In the genomic region with DNA sequence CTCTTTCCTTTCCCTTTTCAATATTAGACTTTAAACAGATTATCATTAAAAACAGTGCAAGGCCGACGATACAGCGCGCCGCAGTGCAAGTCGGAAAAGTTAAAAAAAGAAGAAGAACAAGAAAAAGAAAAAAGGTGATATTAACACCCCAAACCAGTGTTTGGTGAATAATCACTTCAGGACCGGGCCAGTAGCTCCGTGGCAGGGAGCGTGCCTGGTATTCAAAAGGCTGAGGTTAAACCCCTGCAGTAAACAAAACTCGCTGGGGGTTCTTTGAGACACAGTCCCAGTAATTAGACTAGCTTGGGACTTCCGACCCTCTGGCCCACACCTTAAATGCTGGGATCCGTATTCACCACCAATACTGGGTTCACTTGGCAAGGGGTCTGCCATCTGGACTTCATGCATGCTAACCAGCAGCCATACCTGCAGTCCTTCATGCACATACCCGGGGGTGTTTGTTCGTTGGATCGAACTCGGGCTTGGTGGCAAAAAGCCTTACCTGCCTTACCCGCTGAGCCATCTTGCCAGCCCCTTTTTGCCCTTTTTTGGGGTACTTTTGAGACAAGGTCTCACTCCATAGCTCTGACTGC, we compare ENCODE assay signal across 7 mouse cellular contexts. TPM values are rescaled to one million over a fixed set of nuclear protein-coding genes. Genes with fewer than 3 reads are reported as not detected.
A peak's percentile ranks its signal among the peaks of the same experiment; 100 is the strongest.
DNase-seq lines count a peak whose midpoint lies in the region; ATAC-seq lines count a peak whose summit lies in the region.

No protein-coding gene starts in this region.

- peak overlapping the region; percentile 93 for H3K4me3 ChIP-seq in megakaryocyte, embryonic 14.5 days (replicated peaks)
- no peak overlapping the region for H3K4me3 ChIP-seq in forebrain, embryonic 14.5 days (ENCODE audit: low read depth, low read length)
- peak overlapping the region; percentile 38 for H3K4me3 ChIP-seq in limb, embryonic 15.5 days
- H3K4me3 ChIP-seq in stomach, embryonic 16.5 days (replicated peaks; ENCODE audit: low read length) = peak overlapping the region; percentile 37

- no peak overlapping the region for H3K27ac ChIP-seq in forebrain, embryonic 14.5 days (ENCODE audit: low read depth, low read length)
- peak overlapping the region; percentile 80 for H3K27ac ChIP-seq in limb, embryonic 15.5 days
- H3K27ac ChIP-seq in stomach, embryonic 16.5 days (ENCODE audit: low read length) = peak overlapping the region; percentile 87

- peak overlapping the region; percentile 53 for H3K4me2 ChIP-seq in forebrain, embryonic 14.5 days (ENCODE audit: low read length)
- peak overlapping the region; percentile 84 for H3K4me2 ChIP-seq in limb, embryonic 15.5 days
- H3K4me2 ChIP-seq in stomach, embryonic 16.5 days (ENCODE audit: low read depth, low read length) = peak overlapping the region; percentile 57

- no peaks in the 10 kb centered on the region for H3K36me3 ChIP-seq in megakaryocyte, embryonic 14.5 days (replicated peaks; ENCODE audit: low read length)
- no peaks in the 10 kb centered on the region for H3K36me3 ChIP-seq in forebrain, embryonic 14.5 days (ENCODE audit: control insufficient read depth, insufficient read depth, low read length)
- H3K36me3 ChIP-seq in limb, embryonic 15.5 days = no peaks in the 10 kb centered on the region
- H3K36me3 ChIP-seq in stomach, embryonic 16.5 days (ENCODE audit: control insufficient read depth, insufficient read depth, low read length) = no peaks in the 10 kb centered on the region

- WGBS in forebrain, embryonic 14.5 days = 12% methylated on average over 17 of the region's 17 CpGs
- 19% methylated on average over 17 of the region's 17 CpGs for WGBS in limb, embryonic 15.5 days
- WGBS in stomach, embryonic 16.5 days = 22% methylated on average over 17 of the region's 17 CpGs

- DNase-seq in forebrain, embryonic 14.5 days (ENCODE audit: low spot score) = no peak
- DNase-seq in cerebellum, adult 9-10 months = no peak
- DNase-seq in adipocyte (ENCODE audit: low spot score) = no peak

- peak overlapping the region; percentile 3; the same call in 1 of the 2 replicates for H3K9ac ChIP-seq in forebrain, embryonic 14.5 days (ENCODE audit: low read length)
- 0 out of 2 replicates have a peak overlapping the region, but pooled peaks have one; percentile 26 for H3K9ac ChIP-seq in limb, embryonic 15.5 days
- peak overlapping the region; percentile 66 for H3K9ac ChIP-seq in stomach, embryonic 16.5 days (ENCODE audit: low read length)

- no peaks in the 10 kb centered on the region for H3K27me3 ChIP-seq in megakaryocyte, embryonic 14.5 days (replicated peaks)
- H3K27me3 ChIP-seq in forebrain, embryonic 14.5 days (replicated peaks; ENCODE audit: control insufficient read depth, insufficient read depth, low read length) = no peaks in the 10 kb centered on the region; the same call in 1 of the 2 replicates
- H3K27me3 ChIP-seq in limb, embryonic 15.5 days = no peaks in the 10 kb centered on the region
- no peaks in the 10 kb centered on the region for H3K27me3 ChIP-seq in stomach, embryonic 16.5 days (ENCODE audit: control insufficient read depth, insufficient read depth, low read length)

- no peak for ATAC-seq in megakaryocyte, adult 5-6 weeks (ENCODE audit: poor library complexity, severe bottlenecking)
- no peak for ATAC-seq in forebrain, embryonic 14.5 days
- ATAC-seq in limb, embryonic 15.5 days (ENCODE audit: insufficient number of reproducible peaks, low FRiP score, low TSS enrichment, low read depth) = no peak
- ATAC-seq in stomach, embryonic 16.5 days (ENCODE audit: insufficient read depth, low FRiP score) = no peak

- H3K9me3 ChIP-seq in megakaryocyte, embryonic 14.5 days = no peaks in the 10 kb centered on the region
- no peaks in the 10 kb centered on the region for H3K9me3 ChIP-seq in forebrain, embryonic 14.5 days (replicated peaks; ENCODE audit: control insufficient read depth, low read length)
- H3K9me3 ChIP-seq in limb, embryonic 15.5 days = no peaks in the 10 kb centered on the region
- H3K9me3 ChIP-seq in stomach, embryonic 16.5 days (replicated peaks; ENCODE audit: control insufficient read depth, low read length) = no peaks in the 10 kb centered on the region

- H3K4me1 ChIP-seq in megakaryocyte, embryonic 14.5 days = peaks cover 93% of the 10 kb centered on the region
- H3K4me1 ChIP-seq in forebrain, embryonic 14.5 days (ENCODE audit: control insufficient read depth, insufficient read depth, low read length) = peaks cover 10% of the 10 kb centered on the region
- peaks cover 36% of the 10 kb centered on the region for H3K4me1 ChIP-seq in limb, embryonic 15.5 days
- peaks cover 33% of the 10 kb centered on the region for H3K4me1 ChIP-seq in stomach, embryonic 16.5 days (ENCODE audit: control insufficient read depth, insufficient read depth, low read length)

RNA-seq across cellular contexts. Expression of a gene that starts 37.8 kb away (rescaled TPM):
- polyA plus RNA-seq in megakaryocyte, embryonic 14.5 days (2012; ENCODE audit: insufficient read depth, low replicate concordance) = 4.3 and 23.7 TPM in 2 replicates
- 44.8 and 47.7 TPM in 2 replicates for total RNA-seq in megakaryocyte, adult 5-6 weeks (2015)
- 45.5 and 48.0 TPM in 2 replicates for total RNA-seq in megakaryocyte, adult 5-6 weeks (2017)
- polyA plus RNA-seq in forebrain, embryonic 14.5 days (2014; fragmentation: Nextera tagmentation; extraction: Ambion mirVana) = 3.4 and 6.1 TPM in 2 replicates
- 8.5 and 9.7 TPM in 2 replicates for polyA plus RNA-seq in limb, embryonic 15.5 days (2015; fragmentation: Nextera tagmentation; extraction: Ambion mirVana)
- 12.1 and 13.1 TPM in 2 replicates for polyA plus RNA-seq in stomach, embryonic 16.5 days (2015; fragmentation: Nextera tagmentation; extraction: Ambion mirVana)

RNA-seq across cellular contexts. Expression of a gene that starts 50.8 kb away (rescaled TPM):
- 140 and 280 TPM in 2 replicates for polyA plus RNA-seq in megakaryocyte, embryonic 14.5 days (2012; ENCODE audit: insufficient read depth, low replicate concordance)
- total RNA-seq in megakaryocyte, adult 5-6 weeks (2015) = 111 and 128 TPM in 2 replicates
- 84.1 and 107 TPM in 2 replicates for total RNA-seq in megakaryocyte, adult 5-6 weeks (2017)
- polyA plus RNA-seq in forebrain, embryonic 14.5 days (2014; fragmentation: Nextera tagmentation; extraction: Ambion mirVana) = 418 and 521 TPM in 2 replicates
- polyA plus RNA-seq in limb, embryonic 15.5 days (2015; fragmentation: Nextera tagmentation; extraction: Ambion mirVana) = 267 and 334 TPM in 2 replicates
- polyA plus RNA-seq in stomach, embryonic 16.5 days (2015; fragmentation: Nextera tagmentation; extraction: Ambion mirVana) = 91.7 and 102 TPM in 2 replicates

Comparison
In these comparisons a context has a peak if more than half of its experiments do, and no peak if none do; other contexts are left out.
1. H3K9ac ChIP-seq: peak in every context shown above with its lines; median percentile 66 in stomach, embryonic 16.5 days; 26 in limb, embryonic 15.5 days; 3 in forebrain, embryonic 14.5 days.